Mouse (Mus musculus) megakaryocyte, adult 5-6 weeks (primary cell): ENCODE data around the gene Rundc3a. TPM values are rescaled to one million over a fixed set of nuclear protein-coding genes. Genes with fewer than 3 reads are reported as not detected.
A peak's percentile ranks its signal among the peaks of the same experiment; 100 is the strongest.
"Not testable (repeated sequence)": the region's sequence is repeated elsewhere in the genome, so short reads cannot be mapped to it uniquely, and the experiment has no call there.

Source experiments
- ATAC-seq: 2 replicates; pipeline ENCODE4 v1.8.0; 2016; ENCODE audit warnings: mild to moderate bottlenecking, inconsistent platforms; ENCODE audit not compliant: poor library complexity, severe bottlenecking
- total RNA-seq, 2 experiments: library from RNA; stranded (forward) in 1 of 2; stranded (reverse) in 1 of 2; fragments of 153-499, 151-499 nt in 1 of 2; fragments of 221-1000, 200-1000 nt in 1 of 2; gene quantifications; 2 replicates each; pipeline versions ENCODE4 v1.2.3 to v1.2.4; 2015 to 2017

Rundc3a gene
- total RNA-seq, 2 experiments from 2014 or later: not detected

GRCm38 (mm10) chr11:102408344-102408876 is 15.2 kb downstream of the Rundc3a start:
- ATAC-seq: peak; percentile 81

GRCm38 (mm10) chr11:102408888-102409794 is 15.9 kb downstream of the Rundc3a start:
- ATAC-seq: no peak

- ATAC-seq: no peak
These were observed 16.7 kb downstream of the Rundc3a start for GRCm38 (mm10) chr11:102409795-102410330.

- ATAC-seq: not testable (repeated sequence)
These were observed 17.1 kb downstream of the Rundc3a start for GRCm38 (mm10) chr11:102410345-102410744.

GRCm38 (mm10) chr11:102411061-102411460 is 17.9 kb downstream of the Rundc3a start:
- no peak for ATAC-seq

GRCm38 (mm10) chr11:102411704-102412103 is 18.5 kb downstream of the Rundc3a start:
- peak; percentile 48 for ATAC-seq

- no peak for ATAC-seq
These were observed 19.9 kb downstream of the Rundc3a start for GRCm38 (mm10) chr11:102413059-102413458.

GRCm38 (mm10) chr11:102415034-102415802 is 22.0 kb downstream of the Rundc3a start:
- ATAC-seq: no peak

GRCm38 (mm10) chr11:102417160-102417559 is 24.0 kb downstream of the Rundc3a start:
- no peak for ATAC-seq

GRCm38 (mm10) chr11:102418887-102419286 is 25.7 kb downstream of the Rundc3a start:
- ATAC-seq: no peak

GRCm38 (mm10) chr11:102421559-102421958 is 28.4 kb downstream of the Rundc3a start:
- no peak for ATAC-seq

- ATAC-seq: no peak
These were observed 31.5 kb downstream of the Rundc3a start for GRCm38 (mm10) chr11:102424666-102425065.

- 0 out of 2 replicates have a peak, but pooled peaks have one; percentile 7 for ATAC-seq
These were observed 32.5 kb downstream of the Rundc3a start for GRCm38 (mm10) chr11:102425555-102426316.

- ATAC-seq: 0 out of 2 replicates have a peak, but pooled peaks have one; percentile 14
These were observed 35.9 kb downstream of the Rundc3a start for GRCm38 (mm10) chr11:102428981-102429540.

GRCm38 (mm10) chr11:102429551-102429950 is 36.3 kb downstream of the Rundc3a start:
- no peak for ATAC-seq

GRCm38 (mm10) chr11:102430121-102431017 is 37.2 kb downstream of the Rundc3a start, which contains the start of gene Grn:
Gene Grn, plus strand, starts transcription at chr11:102430315.
- peak; percentile 65 for ATAC-seq

- ATAC-seq: peak; percentile 17; the same call in 1 of the 2 replicates
These were observed 37.9 kb downstream of the Rundc3a start for GRCm38 (mm10) chr11:102431018-102431645.

- no peak for ATAC-seq
These were observed 38.5 kb downstream of the Rundc3a start for GRCm38 (mm10) chr11:102431728-102432114.
